Mouse (Mus musculus) forebrain, embryonic 13.5 days (tissue): Measurements from ENCODE around the gene Gin1. TPM values are rescaled to one million over a fixed set of nuclear protein-coding genes. Genes with fewer than 3 reads are reported as not detected.
A peak's percentile ranks its signal among the peaks of the same experiment; 100 is the strongest.

Experiments
- ATAC-seq: fragments of 200-750 bp; cut with Nextera tagmentation; 2 replicates; pipeline ENCODE4 v1.8.0; 2017
- H3K27ac ChIP-seq: fragments of 300-500 bp; sonication (generic); 2 replicates; pipeline ENCODE4 v1.5.1; 2015; ENCODE audit warnings: inconsistent platforms, mild to moderate bottlenecking, moderate library complexity
- H3K27me3 ChIP-seq: fragments of 300-500 bp; sonication (generic); 2 replicates; pipeline ENCODE4 v1.6.1; 2015; ENCODE audit warnings: mild to moderate bottlenecking, inconsistent platforms
- H3K36me3 ChIP-seq: fragments of 300-500 bp; sonication (generic); 2 replicates; pipeline ENCODE4 v1.6.1; 2015; ENCODE audit warnings: mild to moderate bottlenecking, inconsistent platforms; ENCODE audit not compliant: poor library complexity, severe bottlenecking
- H3K4me1 ChIP-seq: fragments of 300-500 bp; sonication (generic); 2 replicates; pipeline ENCODE4 v1.6.1; 2015; ENCODE audit warnings: inconsistent platforms
- H3K4me2 ChIP-seq: fragments of 300-500 bp; sonication (generic); 2 replicates; pipeline ENCODE4 v1.6.1; 2015; ENCODE audit warnings: inconsistent platforms, mild to moderate bottlenecking, moderate library complexity
- H3K4me3 ChIP-seq: fragments of 300-500 bp; sonication (generic); 2 replicates; pipeline ENCODE4 v1.5.1; 2015; ENCODE audit warnings: mild to moderate bottlenecking, inconsistent platforms
- H3K9ac ChIP-seq: fragments of 300-500 bp; sonication (generic); 2 replicates; pipeline ENCODE4 v1.6.1; 2015; ENCODE audit warnings: mild to moderate bottlenecking, inconsistent platforms
- H3K9me3 ChIP-seq: fragments of 300-500 bp; sonication (generic); replicated peaks from 2 replicates; pipeline ENCODE4 v1.6.1; 2016; ENCODE audit warnings: inconsistent platforms
- WGBS: fragments of 180-500 bp; shearing (Covaris S2); methylation state at CpG from one replicate; pipeline ENCODE4 v1.1.7; 2015; 5-methylcytosine and 5-hydroxymethylcytosine counted together
- polyA plus RNA-seq: library from polyadenylated mRNA; unstranded; fragments of >200 nt; fragmentation: Nextera tagmentation; extraction: Ambion mirVana; gene quantifications from 2 replicates; pipeline ENCODE4 v1.2.1, GENCODE M21; 2015

Gin1 gene
- polyA plus RNA-seq, 1 experiment from 2014 or later, result 23.2 TPM

DNA sequence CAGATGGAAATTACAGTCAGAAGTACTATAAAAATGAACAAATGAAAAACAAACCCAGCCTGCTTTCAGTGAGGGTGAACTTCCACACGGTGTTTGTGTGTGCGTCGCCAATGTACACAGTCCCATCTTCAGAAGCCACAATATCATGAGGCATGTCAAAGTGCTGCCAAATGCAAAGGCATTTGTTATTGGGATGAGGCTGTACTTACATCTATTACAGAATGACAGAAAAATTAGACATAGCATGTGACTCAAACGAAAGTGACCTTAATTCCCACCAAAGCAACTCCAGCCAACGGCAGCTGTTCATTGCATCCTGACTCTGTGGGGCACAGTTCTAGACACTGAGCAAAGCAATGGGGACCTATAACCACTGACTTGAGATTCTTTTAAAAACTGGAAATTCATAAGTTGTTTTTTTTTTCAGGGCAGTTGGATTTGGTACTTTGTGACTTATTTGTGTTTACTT is 64.4 kb downstream of the Gin1 start:
- Histone ChIP-seq H3K27me3 (no peaks in the 10 kb centered on the region), H3K36me3 (peaks cover 12% of the 10 kb centered on the region), H3K9me3 (no peaks in the 10 kb centered on the region), H3K27ac (peak overlapping the region; percentile 42; the same call in 1 of the 2 replicates), H3K4me1 (peaks cover 18% of the 10 kb centered on the region), H3K4me2 (no peak overlapping the region), H3K4me3 (no peak overlapping the region), H3K9ac (no peak overlapping the region)
- peak; percentile 60; the same call in 1 of the 2 replicates for ATAC-seq
- 75% methylated on average over 5 of the region's 5 CpGs for WGBS

Other genes starting within 250 kb of the Gin1 start
- gene D1Ertd622e, start 108.1 kb upstream of the Gin1 start, polyA plus RNA-seq, result 47.4 and 51.2 TPM in 2 replicates
- 44.8 and 51.7 TPM in 2 replicates for gene Ppip5k2, start 239 bp downstream of the Gin1 start, polyA plus RNA-seq